Comparison of ENCODE assay signal across 16 mouse cellular contexts in genomic region chr14:60646373-60646772, GRCm38 (mm10). TPM values are rescaled to one million over a fixed set of nuclear protein-coding genes. Genes with fewer than 3 reads are reported as not detected.
A peak's percentile ranks its signal among the peaks of the same experiment; 100 is the strongest.
DNase-seq lines count a peak whose midpoint lies in the region; ATAC-seq and TF ChIP-seq lines count a peak whose summit lies in the region.
"Had no signal": no experiment of that assay in that cellular context is flagged by ENCODE, and none has a peak within 500 bp of the region (broad histone marks: within the 10 kb centered on the region; RNA-seq: fewer than 3 reads in every experiment).

No protein-coding gene starts in this region.

- H3K36me3 ChIP-seq in hindbrain, embryonic 10.5 days, result peaks cover 56% of the 10 kb centered on the region
- H3K36me3 ChIP-seq in hindbrain, embryonic 12.5 days, result no peaks in the 10 kb centered on the region
- no peaks in the 10 kb centered on the region for H3K36me3 ChIP-seq in small intestine, adult 2 months (ENCODE audit: control insufficient read depth, insufficient read depth, low read length)

- H3K4me1 ChIP-seq in hindbrain, embryonic 10.5 days (replicated peaks), result peaks cover 66% of the 10 kb centered on the region
- H3K4me1 ChIP-seq in hindbrain, embryonic 12.5 days, result peaks cover 50% of the 10 kb centered on the region
- peaks cover 21% of the 10 kb centered on the region for H3K4me1 ChIP-seq in small intestine, adult 2 months (ENCODE audit: control insufficient read depth, insufficient read depth, insufficient read length, low read length)
- H3K4me1 ChIP-seq: megakaryocyte, embryonic 14.5 days had no signal

- no peak for TF ChIP-seq POLR2A in small intestine, adult 2 months (IDR thresholded peaks at IDR 0.05; ENCODE audit: low read depth, low read length)

- no peak for DNase-seq in hindbrain, embryonic 10.5 days (ENCODE audit: low spot score)
- DNase-seq in retina, postnatal 1 day, result peak; percentile 56
- no peak for DNase-seq in retina, embryonic 14.5 days (ENCODE audit: low spot score)
- DNase-seq in adrenal gland, postnatal 14 days, result peak; percentile 80
- DNase-seq in urinary bladder, adult 18-20 months (ENCODE audit: low spot score in 2 of 2), result no peak
- no peak for DNase-seq in right cerebral cortex, postnatal 25 days
- DNase-seq: cerebellum, adult 8-10 months; gastrocnemius, postnatal 14 days; heart, adult 2 months; lung, adult 2 months; midbrain, embryonic 14.5 days; thymus, postnatal 36 days had no signal

- peak overlapping the region; percentile 53 for H3K27ac ChIP-seq in hindbrain, embryonic 10.5 days
- no peak overlapping the region for H3K27ac ChIP-seq in hindbrain, embryonic 12.5 days
- H3K27ac ChIP-seq in small intestine, adult 2 months (ENCODE audit: insufficient read depth, low read depth, low read length), result peak overlapping the region; percentile 6; the same call in 1 of the 2 replicates
- H3K27ac ChIP-seq: heart, adult 2 months had no signal

- WGBS in hindbrain, embryonic 10.5 days, result 75% methylated on average over 5 of the region's 5 CpGs
- WGBS in hindbrain, embryonic 12.5 days, result 82% methylated on average over 5 of the region's 5 CpGs
- WGBS in small intestine, adult 2 months, result 28% methylated on average over 5 of the region's 5 CpGs

- no peak for TF ChIP-seq CTCF in small intestine, adult 2 months (IDR thresholded peaks at IDR 0.05; ENCODE audit: extremely low read depth, insufficient read length, insufficient replicate concordance, low read depth, low read length)

- no peaks in the 10 kb centered on the region for H3K9me3 ChIP-seq in hindbrain, embryonic 10.5 days
- no peaks in the 10 kb centered on the region for H3K9me3 ChIP-seq in hindbrain, embryonic 12.5 days (replicated peaks)

- no peak overlapping the region for H3K4me2 ChIP-seq in hindbrain, embryonic 12.5 days (replicated peaks)
- H3K4me2 ChIP-seq: liver, embryonic 11.5 days had no signal

- no peaks in the 10 kb centered on the region for H3K27me3 ChIP-seq in hindbrain, embryonic 10.5 days (ENCODE audit: insufficient read depth, poor library complexity, severe bottlenecking)
- no peaks in the 10 kb centered on the region for H3K27me3 ChIP-seq in hindbrain, embryonic 12.5 days
- H3K27me3 ChIP-seq in small intestine, adult 2 months (ENCODE audit: control insufficient read depth, insufficient read depth, low read length), result no peaks in the 10 kb centered on the region

- no peak overlapping the region for H3K4me3 ChIP-seq in hindbrain, embryonic 10.5 days
- H3K4me3 ChIP-seq in hindbrain, embryonic 12.5 days, result no peak overlapping the region
- H3K4me3 ChIP-seq in small intestine, adult 2 months (ENCODE audit: low read depth, low read length), result no peak overlapping the region
- H3K4me3 ChIP-seq: heart, adult 2 months; megakaryocyte, embryonic 14.5 days had no signal

- no peak overlapping the region for H3K9ac ChIP-seq in hindbrain, embryonic 12.5 days

- no peak for ATAC-seq in hindbrain, embryonic 12.5 days (ENCODE audit: low FRiP score)

RNA-seq across cellular contexts. Expression of gene Spata13, which starts 12.6 kb away (rescaled TPM):
- polyA plus RNA-seq in hindbrain, embryonic 10.5 days (2016; fragmentation: Nextera tagmentation; extraction: Ambion mirVana), result 56.7 and 66.0 TPM in 2 replicates
- 53.7 and 63.2 TPM in 2 replicates for polyA plus RNA-seq in hindbrain, embryonic 12.5 days (2016; fragmentation: Nextera tagmentation; extraction: Ambion mirVana)
- 110 and 120 TPM in 2 replicates for total RNA-seq in adrenal gland, postnatal 14 days (2021)
- polyA plus RNA-seq in small intestine, adult 2 months (2012; rRNA removed), result 10.1 and 21.6 TPM in 2 replicates

Comparison
In these comparisons a context has a peak if more than half of its experiments do, and no peak if none do; other contexts are left out.
1. DNase-seq: peak in retina, postnatal 1 day (single experiment) and adrenal gland, postnatal 14 days (single experiment); none in hindbrain, embryonic 10.5 days (single experiment), retina, embryonic 14.5 days (single experiment), urinary bladder, adult 18-20 months (0 of 2) and right cerebral cortex, postnatal 25 days (single experiment).